Mouse (Mus musculus) adrenal gland, adult 8-10 months (tissue): Measurements from ENCODE around the gene Naa35. TPM values are rescaled to one million over a fixed set of nuclear protein-coding genes. Genes with fewer than 3 reads are reported as not detected.

Experiments used
- DNase-seq: peaks from one replicate; pipeline ENCODE4 v3.0.0; 2022
- total RNA-seq, 4 experiments: library from RNA; stranded (reverse); gene quantifications; 2 replicates each; pipeline ENCODE4 v1.2.4; 2022

Gene Naa35
- total RNA-seq, 4 experiments from 2014 or later, result 58.4 to 99.0 (median 93.4) TPM

- no peak for DNase-seq
Observed at GRCm38 (mm10) chr13:59640178-59640440, 55.0 kb downstream of the Naa35 start.

GRCm38 (mm10) chr13:59642818-59643217 lies 57.8 kb downstream of the Naa35 start:
- DNase-seq, result no peak

GRCm38 (mm10) chr13:59645491-59645890 lies 60.4 kb downstream of the Naa35 start:
- DNase-seq, result no peak

- no peak for DNase-seq
Observed at GRCm38 (mm10) chr13:59646674-59647244, 61.7 kb downstream of the Naa35 start.

GRCm38 (mm10) chr13:59647484-59647883 lies 62.4 kb downstream of the Naa35 start:
- no peak for DNase-seq

GRCm38 (mm10) chr13:59648598-59648997 lies 63.5 kb downstream of the Naa35 start:
- no peak for DNase-seq

- DNase-seq, result no peak
Observed at GRCm38 (mm10) chr13:59649781-59650180, 64.7 kb downstream of the Naa35 start.

- no peak for DNase-seq
Observed at GRCm38 (mm10) chr13:59652651-59653050, 67.6 kb downstream of the Naa35 start.

GRCm38 (mm10) chr13:59653136-59653535 lies 68.1 kb downstream of the Naa35 start:
- no peak for DNase-seq

- DNase-seq, result no peak
Observed at GRCm38 (mm10) chr13:59654465-59654864, 69.4 kb downstream of the Naa35 start.

GRCm38 (mm10) chr13:59655718-59656315 lies 70.8 kb downstream of the Naa35 start:
- no peak for DNase-seq

GRCm38 (mm10) chr13:59656316-59656832 lies 71.3 kb downstream of the Naa35 start:
- no peak for DNase-seq

- no peak for DNase-seq
Observed at GRCm38 (mm10) chr13:59656975-59657388, 71.9 kb downstream of the Naa35 start.

GRCm38 (mm10) chr13:59657781-59658180 lies 72.7 kb downstream of the Naa35 start:
- DNase-seq, result no peak

- no peak for DNase-seq
Observed at GRCm38 (mm10) chr13:59660371-59660770, 75.3 kb downstream of the Naa35 start.

- DNase-seq, result no peak
Observed at GRCm38 (mm10) chr13:59661387-59661786, 76.3 kb downstream of the Naa35 start.

- no peak for DNase-seq
Observed at GRCm38 (mm10) chr13:59661966-59662365, 76.9 kb downstream of the Naa35 start.

- no peak for DNase-seq
Observed at GRCm38 (mm10) chr13:59663939-59664712, 79.1 kb downstream of the Naa35 start.

GRCm38 (mm10) chr13:59667763-59668162 lies 82.7 kb downstream of the Naa35 start:
- DNase-seq, result no peak

- DNase-seq, result no peak
Observed at GRCm38 (mm10) chr13:59668501-59669093, 83.5 kb downstream of the Naa35 start.

- no peak for DNase-seq
Observed at GRCm38 (mm10) chr13:59669946-59670345, 84.9 kb downstream of the Naa35 start.

GRCm38 (mm10) chr13:59671521-59671920 lies 86.5 kb downstream of the Naa35 start:
- no peak for DNase-seq

- DNase-seq, result no peak
Observed at GRCm38 (mm10) chr13:59672248-59672647, 87.2 kb downstream of the Naa35 start.
